Mouse (Mus musculus) induced T-regulatory cell, adult 2 months (primary cell): ENCODE measurements around the gene Rxfp3.
"Not testable (repeated sequence)": the region's sequence is repeated elsewhere in the genome, so short reads cannot be mapped to it uniquely, and the experiment has no call there.

Source experiments
- DNase-seq: peaks from one replicate; pipeline ENCODE4 v3.0.0-alpha.2; 2012; ENCODE audit warnings: low read depth

Gene Rxfp3

DNA sequence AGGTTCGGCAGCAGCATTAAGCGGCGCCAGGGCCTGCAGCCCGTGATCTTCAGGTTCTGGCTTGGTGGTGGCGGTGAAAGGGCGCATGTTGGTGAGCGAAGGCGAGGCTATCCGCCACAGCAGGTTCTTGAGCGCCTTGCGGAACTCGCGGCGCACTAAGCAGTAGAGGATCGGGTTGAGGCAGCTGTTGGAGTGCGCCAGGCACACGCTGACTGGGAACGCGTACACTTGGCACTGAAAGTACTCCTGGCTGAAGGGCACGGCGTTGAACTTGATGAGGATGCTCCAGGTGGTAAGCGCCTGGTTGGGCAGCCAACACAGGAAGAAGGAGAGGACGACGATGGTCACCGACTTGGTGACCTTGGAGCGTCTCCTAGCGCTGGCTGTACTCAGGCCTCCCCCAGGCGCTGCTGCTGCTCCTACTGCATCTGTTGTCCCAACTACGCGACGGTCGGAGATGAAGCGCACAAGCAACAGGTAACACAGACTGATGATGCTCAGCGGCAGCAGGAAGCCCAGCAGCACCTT is 1.8 kb downstream of the Rxfp3 start:
- no peak for DNase-seq

DNA sequence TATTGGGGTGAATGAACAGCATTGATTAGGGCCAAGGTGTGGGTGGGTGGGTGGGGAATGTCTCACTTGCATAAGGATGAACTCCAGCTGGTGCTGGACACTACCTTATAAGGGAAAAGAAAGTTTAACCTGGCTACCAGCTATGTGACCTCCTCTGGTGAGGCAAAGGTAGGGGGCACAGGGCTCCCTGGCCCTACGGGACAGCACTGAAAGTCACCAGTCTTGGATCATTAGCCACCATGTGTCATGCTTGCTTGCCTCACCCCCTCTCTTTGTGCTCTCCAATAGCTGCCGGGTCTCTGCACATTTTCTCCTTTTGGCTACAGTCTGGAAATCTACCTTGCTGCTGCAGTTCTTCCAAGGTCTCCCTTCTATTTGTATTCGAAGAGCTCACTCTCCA is 7.6 kb downstream of the Rxfp3 start:
- no peak for DNase-seq

DNA sequence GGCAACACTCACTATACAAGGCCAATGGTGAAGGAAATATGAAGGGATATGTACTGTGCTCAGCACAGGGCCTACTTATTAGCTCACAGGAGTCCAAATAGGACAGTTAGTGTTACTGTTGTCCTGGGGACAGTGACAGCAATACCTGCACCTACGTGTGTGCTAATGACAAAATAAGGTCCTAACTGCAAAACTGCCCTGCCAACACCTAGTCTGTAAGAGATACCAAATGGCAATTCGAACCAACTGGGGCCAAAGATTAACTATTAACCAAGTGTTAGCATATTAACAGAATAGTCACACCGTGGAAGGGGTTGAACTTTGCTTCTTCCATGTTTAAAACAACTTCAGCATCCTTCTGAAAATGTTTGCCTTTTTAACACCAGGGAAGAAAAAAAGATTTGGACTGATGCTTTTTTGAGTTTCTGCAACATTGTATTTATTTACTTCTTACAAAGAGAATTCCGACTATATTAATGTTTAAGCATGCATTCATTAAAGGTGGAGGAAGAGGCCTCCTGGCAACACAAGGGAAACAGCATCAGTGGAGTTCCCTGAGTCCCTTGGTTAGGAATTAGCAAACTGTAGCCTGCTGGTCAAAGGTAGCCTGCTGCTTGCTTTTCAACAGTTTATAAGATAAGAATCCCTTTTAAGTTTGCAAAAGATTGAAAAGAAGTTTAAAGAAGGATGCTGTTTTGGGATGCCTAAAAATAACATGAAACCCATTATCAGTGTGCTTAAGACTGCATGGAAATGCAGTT is 10.8 kb downstream of the Rxfp3 start:
- no peak for DNase-seq

DNA sequence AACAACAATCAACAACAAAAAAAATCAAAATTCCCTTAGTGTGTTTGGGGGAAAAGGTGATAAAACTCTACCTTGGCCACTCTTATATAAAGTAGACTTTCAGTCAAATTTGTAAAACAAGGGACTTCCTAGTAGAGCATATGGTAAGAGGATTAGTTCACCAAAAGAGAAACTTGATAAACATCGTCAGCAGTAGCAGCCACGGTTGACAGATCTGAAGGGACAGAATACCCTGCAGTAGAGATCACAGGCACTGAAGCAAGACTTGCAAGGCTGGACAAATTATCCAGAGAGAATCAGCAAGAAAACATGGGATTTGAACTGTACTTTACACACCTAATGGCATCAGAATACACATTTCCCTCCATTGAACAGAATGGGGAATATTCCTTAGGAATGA is 22.9 kb downstream of the Rxfp3 start:
- DNase-seq = no peak

DNA sequence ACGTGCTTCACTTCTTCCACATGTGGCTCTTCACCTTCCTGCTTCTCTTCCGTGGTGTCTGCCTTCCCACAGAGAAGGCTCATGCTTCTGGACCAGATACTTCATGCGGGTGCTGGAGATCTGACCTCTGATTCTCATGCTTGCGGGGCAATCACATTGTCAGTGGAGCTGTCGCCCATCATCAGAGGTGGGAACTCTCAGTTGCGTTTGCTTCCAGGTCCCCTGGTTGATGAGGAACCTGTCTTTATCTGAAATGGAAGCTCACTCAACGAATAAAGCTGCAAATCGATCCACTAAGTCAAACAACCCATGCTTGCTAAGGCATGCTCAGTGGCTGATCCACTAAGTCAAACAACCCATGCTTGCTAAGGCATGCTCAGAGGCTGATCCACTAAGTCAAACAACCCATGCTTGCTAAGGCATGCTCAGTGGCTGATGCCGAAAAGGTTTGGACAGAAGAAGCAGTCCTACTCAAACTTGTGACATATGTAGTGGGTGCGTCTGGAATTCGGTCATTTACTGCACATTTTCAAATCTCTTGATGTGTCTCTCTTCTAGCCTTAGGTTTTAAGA is 26.7 kb downstream of the Rxfp3 start:
- no peak for DNase-seq

DNA sequence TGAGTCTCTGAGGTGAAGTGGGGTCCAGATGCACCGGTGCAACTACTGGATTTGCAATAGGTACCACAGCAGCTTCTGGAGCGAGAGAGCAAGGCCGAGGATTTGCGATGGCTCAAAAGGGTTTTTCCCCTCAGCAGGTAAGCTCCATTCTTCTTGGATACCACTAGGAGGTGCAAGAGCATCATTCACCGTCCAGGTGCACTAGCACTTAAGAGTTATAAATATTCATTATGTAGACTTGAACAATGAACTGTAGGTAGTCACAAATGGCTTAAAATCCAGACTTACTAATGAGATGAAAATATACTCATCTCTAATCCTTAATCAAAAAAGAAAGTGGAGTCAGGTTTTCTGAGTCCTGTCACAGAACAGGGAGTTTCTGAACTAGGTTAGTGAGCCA is 29.0 kb downstream of the Rxfp3 start:
- peak; percentile 5 for DNase-seq

DNA sequence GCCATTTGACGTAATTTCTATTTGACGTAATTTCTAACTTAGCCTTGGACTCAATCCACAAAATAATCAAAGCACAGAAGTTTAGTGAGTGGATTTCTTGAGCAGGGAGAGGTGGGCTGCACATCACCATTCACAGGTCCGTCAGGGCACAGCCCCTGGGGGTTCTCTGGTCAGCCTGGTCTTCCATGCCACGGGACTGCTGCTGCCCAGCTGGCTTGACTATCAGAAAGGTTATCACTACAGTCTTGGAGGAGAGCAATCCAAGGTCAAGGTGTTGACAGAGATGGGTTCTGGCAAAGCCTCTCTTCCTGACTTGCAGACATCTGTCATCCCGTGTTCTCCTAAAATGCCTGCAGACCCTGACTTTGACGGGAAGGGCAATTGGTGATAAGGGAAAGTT is 33.1 kb downstream of the Rxfp3 start:
- no peak for DNase-seq

DNA sequence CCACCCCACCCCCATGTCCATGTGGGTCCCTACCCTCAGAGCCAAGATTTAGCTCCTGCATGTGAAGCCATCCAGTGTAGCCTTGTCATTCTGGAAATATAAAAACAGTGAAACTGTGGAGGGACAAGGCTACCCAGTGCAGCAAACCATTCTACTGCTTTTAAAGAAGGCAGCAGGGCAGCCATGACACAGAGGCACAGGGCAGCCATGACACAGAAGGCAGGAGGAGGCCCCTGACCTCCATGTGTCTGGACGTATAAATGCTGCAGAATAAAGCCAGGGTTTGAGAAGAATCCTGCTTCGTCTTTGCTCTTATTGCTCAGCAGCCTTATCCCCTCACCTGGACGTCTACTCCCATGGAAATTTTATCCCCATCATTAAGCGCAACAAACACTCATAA is 34.0 kb downstream of the Rxfp3 start:
- no peak for DNase-seq

DNA sequence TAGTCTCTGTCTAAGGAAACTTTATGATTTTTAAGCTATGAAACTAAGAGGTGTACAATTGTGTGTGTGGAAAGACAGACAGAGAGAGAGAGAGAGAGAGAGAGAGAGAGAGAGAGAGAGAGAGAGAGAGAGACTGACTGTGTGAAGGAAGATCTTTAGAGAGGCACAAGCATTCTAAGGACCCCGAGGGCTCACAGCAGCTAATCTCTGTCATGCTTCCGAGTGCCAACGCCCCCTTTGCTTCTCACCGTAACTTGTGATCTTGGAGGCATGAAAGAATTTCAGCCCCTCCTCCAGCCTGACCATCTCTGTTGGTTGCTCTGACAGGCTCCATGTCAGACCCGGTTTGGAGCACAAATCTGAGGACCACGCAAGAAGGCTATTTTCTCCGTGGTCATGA is 37.4 kb downstream of the Rxfp3 start, which contains the start of gene Slc45a2:
Gene Slc45a2, plus strand, starts transcription at position 301 of the 400 bp plus-strand sequence.
- no peak for DNase-seq

DNA sequence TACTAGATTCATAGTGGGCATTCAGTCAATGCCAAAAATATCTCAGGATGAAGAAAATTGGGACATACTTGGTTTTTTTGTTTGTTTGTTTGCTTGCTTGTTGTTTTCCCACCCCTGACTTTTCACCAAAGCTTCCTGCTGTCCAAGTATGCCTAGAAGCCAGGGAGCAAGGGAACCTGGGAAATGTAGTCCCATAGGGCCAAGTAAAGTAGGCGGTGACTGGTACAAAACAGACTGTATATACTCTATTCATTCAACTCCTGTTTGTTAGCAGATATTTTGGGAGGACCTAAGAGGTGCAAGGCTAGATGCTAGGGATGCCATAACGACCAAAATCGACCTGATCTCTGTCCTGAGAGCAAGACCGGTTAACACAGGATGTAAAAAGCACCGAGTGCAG is 38.0 kb downstream of the Rxfp3 start:
- DNase-seq = no peak

DNA sequence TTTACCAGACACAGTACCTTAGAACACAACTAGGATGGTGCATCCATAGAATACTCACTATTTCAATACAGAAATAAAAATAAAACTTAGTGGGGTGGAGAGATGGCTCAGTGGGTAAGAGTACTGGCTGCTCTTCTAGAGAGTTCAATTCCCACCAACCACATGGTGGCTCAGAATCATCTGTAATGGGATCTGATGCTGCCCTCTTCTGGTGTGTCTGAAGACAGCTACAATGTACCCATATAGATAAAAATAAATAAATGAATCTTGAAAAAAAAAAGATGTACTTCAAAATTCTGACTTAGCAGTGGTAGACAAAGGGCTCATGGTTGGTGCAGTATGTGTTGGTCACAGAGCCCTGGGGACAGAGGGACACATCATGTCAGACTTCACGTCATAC is 46.2 kb downstream of the Rxfp3 start:
- DNase-seq = no peak

DNA sequence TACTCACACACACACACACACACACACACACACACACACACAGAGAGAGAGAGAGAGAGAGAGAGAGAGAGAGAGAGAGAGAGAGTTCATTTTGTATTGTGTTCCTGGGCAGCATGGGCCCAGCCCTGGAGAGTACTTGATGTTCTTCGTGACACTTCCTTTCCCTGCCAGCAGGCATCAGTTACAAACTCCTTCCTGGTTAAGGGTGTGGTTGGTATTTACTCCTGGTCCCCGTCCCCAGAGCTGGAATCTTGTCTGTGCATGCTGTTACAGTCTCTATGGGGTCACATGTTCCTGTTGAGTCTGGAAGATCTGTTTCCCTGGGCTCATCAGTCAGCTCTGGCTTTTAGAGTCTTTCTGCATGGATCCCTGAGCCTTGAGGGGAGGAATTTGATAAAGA is 47.4 kb downstream of the Rxfp3 start:
- DNase-seq = no peak

DNA sequence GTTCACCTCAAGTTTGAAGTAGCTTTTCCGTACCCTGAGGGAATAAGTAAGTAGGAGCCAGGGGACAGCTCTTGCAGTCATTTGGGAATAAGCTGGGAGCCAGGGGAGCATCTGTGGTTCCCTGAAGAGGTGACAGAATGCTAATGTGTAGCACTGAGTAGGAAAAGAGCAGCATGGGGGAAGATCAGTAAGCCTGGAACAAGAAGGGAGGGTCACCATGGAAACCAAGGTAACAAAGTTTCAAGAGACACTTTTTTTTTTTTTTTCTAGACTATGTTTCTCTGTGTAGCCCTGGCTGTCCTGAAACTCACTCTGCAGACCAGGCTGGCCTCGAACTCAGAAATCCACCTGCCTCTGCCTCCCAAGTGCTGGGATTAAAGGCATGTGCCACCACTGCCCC is 51.3 kb downstream of the Rxfp3 start:
- DNase-seq = not testable (repeated sequence)

DNA sequence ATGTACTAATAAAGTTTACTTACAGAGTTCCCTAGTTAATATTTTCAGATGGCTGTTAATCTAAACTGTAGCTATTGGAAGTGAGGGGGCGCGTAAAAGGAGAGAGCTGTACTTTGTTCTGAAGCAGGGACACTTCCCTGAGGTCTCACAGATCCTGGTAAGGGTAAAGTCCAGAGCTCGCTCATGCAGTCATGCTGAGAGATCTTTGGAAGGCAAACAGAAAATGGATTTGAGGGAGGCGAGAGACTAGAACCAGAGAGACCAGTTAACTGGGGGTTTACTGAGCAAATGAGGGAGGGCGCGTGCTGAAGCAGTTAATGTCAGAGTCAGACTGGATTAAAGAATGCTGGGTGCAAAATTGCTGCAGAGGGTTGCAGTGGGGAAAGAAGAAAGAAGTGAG is 52.0 kb downstream of the Rxfp3 start:
- DNase-seq = no peak
